Mouse (Mus musculus) thymus, adult 2 months (tissue): ENCODE measurements around the gene Lrrc28.

Experiments used
- CTCF ChIP-seq: fragments of 200-500 bp; IDR thresholded peaks from 2 replicates; pipeline ENCODE4 v1.5.1; 2012; ENCODE audit warnings: mild to moderate bottlenecking, control low read depth, low read length, moderate library complexity, borderline replicate concordance; ENCODE audit not compliant: control insufficient read depth, poor library complexity, insufficient read depth; ENCODE audit errors: extremely low read depth
- POLR2A ChIP-seq: fragments of 200-500 bp; IDR thresholded peaks from 2 replicates; pipeline ENCODE4 v1.6.1; 2012; ENCODE audit warnings: mild to moderate bottlenecking, low read length, control low read depth, moderate library complexity; ENCODE audit not compliant: control insufficient read depth, poor library complexity, insufficient read depth; ENCODE audit errors: extremely low read depth

- TF ChIP-seq CTCF (no peak), POLR2A (no peak)
Measured at GRCm38 (mm10) chr7:67486417-67486816, 158.7 kb downstream of the Lrrc28 start.
